Mouse (Mus musculus) thymus, adult 2 months (tissue): ENCODE results near the gene Ska3. TPM values are rescaled to one million over a fixed set of nuclear protein-coding genes. Genes with fewer than 3 reads are reported as not detected.
A peak's percentile ranks its signal among the peaks of the same experiment; 100 is the strongest.

Experiments
- DNase-seq: peaks from one replicate; pipeline ENCODE4 v3.0.0; 2021
- H3K27ac ChIP-seq: fragments of 200-500 bp; 2 replicates; pipeline ENCODE4 v1.5.1; 2012; ENCODE audit warnings: low read length, control low read depth; ENCODE audit not compliant: control insufficient read depth, insufficient read depth
- H3K27me3 ChIP-seq: fragments of 200-500 bp; 2 replicates; pipeline ENCODE4 v1.6.1; 2012; ENCODE audit warnings: mild to moderate bottlenecking, low read length, moderate library complexity, mixed read lengths; ENCODE audit not compliant: control insufficient read depth, insufficient read depth
- H3K36me3 ChIP-seq: fragments of 200-500 bp; 2 replicates; pipeline ENCODE4 v1.6.1; 2012; ENCODE audit warnings: mild to moderate bottlenecking, low read length, moderate library complexity; ENCODE audit not compliant: control insufficient read depth, insufficient read depth
- H3K4me1 ChIP-seq: fragments of 200-500 bp; replicated peaks from 2 replicates; pipeline ENCODE4 v1.6.1; 2012; ENCODE audit warnings: low read length; ENCODE audit not compliant: control insufficient read depth, insufficient read depth
- H3K4me3 ChIP-seq: fragments of 200-500 bp; 2 replicates; pipeline ENCODE4 v1.5.1; 2012; ENCODE audit warnings: mild to moderate bottlenecking, low read length, control low read depth, moderate library complexity; ENCODE audit not compliant: control insufficient read depth, insufficient read depth
- CTCF ChIP-seq: fragments of 200-500 bp; IDR thresholded peaks from 2 replicates; pipeline ENCODE4 v1.5.1; 2012; ENCODE audit warnings: mild to moderate bottlenecking, control low read depth, low read length, moderate library complexity, borderline replicate concordance; ENCODE audit not compliant: control insufficient read depth, poor library complexity, insufficient read depth; ENCODE audit errors: extremely low read depth
- POLR2A ChIP-seq: fragments of 200-500 bp; IDR thresholded peaks from 2 replicates; pipeline ENCODE4 v1.6.1; 2012; ENCODE audit warnings: mild to moderate bottlenecking, low read length, control low read depth, moderate library complexity; ENCODE audit not compliant: control insufficient read depth, poor library complexity, insufficient read depth; ENCODE audit errors: extremely low read depth
- WGBS: fragments of 180-500 bp; shearing (Covaris S2); methylation state at CpG from one replicate; pipeline ENCODE4 v1.1.7; 2018; 5-methylcytosine and 5-hydroxymethylcytosine counted together
- polyA plus RNA-seq: library from polyadenylated mRNA; depleted of rRNA; stranded (reverse); fragments of >200 nt; gene quantifications from 2 replicates; pipeline ENCODE4 v1.2.3, GENCODE M21; 2012; rRNA removed

The Ska3 gene
- 5.9 and 8.3 TPM in 2 replicates for polyA plus RNA-seq

DNA sequence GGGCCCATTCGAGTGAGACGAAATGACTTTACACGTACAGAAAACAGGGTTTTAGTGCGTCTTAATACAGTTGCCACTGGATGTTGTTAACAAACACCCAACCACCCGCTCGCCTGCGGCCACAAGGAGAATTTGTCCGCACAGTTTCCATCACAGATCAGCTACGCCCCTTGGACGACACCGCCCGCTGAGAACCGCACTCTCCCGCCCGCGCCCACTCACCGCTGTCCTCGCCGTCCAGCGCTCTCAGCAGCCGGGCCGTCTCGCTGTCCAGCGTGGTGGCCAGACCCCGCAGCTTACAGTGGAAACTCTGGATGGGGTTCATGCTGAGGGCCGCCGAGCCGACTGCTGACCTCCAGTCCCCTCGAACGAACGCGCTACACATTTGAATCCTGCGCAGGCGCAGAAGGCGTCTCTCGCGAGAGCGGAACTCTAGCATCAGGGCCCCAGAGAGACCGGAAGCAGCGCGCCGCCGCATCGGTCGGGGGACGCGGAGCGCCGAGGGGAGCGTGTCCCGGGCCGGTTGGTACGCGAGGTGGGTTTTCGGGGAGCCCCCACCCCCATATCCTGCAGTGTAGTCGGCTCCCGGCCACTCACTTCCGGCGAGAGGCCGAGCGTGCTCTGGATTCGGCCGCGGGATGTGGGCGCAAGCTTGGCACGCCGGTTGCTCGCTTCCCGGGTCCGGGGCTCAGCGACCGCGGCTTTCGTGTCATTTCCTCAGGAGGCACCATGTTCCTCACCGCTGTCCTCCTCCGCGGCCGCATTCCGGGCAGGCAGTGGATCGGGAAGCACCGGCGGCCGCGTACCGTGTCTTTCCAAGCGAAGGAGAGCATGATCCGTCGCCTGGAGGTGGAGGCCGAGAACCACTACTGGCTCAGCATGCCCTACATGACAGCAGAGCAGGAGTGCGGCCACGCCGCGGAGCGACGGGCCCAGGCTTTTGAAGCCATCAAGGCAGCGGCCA is at the start of gene Ska3, which contains the start of gene Mrpl57:
TSS of gene Ska3 (minus strand) at position 398 of the 964 bp plus-strand sequence.
TSS of gene Mrpl57 (plus strand) at position 447 of the 964 bp plus-strand sequence.
- under 1% methylated on average over 96 of the region's 96 CpGs for WGBS
- TF ChIP-seq CTCF (no peak; the same call in 1 of the 2 replicates), POLR2A (peak; percentile 98)
- H3K36me3 ChIP-seq, result no peaks in the 10 kb centered on the region
- H3K4me1 ChIP-seq, result peaks cover 2% of the 10 kb centered on the region
- peak within 1 kb of the TSS; percentile 7 for H3K27ac ChIP-seq
- peak within 1 kb of the TSS; percentile 87 for H3K4me3 ChIP-seq
- DNase-seq, result peak; percentile 93
- no peaks in the 10 kb centered on the region for H3K27me3 ChIP-seq

DNA sequence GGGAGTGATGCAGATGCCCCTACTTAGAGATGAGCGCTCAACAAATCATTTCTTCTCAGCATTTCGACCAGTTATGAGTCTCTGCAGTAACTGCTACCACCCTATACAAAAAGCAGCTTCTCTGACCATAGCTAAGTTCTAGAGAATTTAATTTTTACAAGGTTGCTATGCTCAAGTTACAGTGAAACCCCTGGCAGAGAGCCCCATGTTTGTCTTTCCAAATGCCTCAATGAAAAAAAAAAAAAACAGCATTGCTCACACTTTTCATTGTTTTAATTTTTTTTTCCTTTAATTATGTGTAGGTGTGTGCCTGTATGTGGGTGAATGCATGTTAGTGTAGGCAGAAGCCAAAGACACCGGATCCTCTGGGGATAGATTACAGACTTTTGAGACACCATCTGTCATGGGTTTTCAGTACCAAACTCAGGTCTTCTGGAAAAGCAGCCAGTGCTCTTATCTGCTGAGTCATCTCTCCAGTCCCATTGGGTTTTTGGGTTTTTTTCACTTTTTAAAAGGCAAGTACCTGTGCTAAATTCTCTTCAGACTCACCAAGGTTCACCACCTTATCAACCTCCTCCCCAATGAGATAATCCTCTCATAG is 40.8 kb upstream of the Ska3 start:
- Histone ChIP-seq H3K36me3 (peaks cover 4% of the 10 kb centered on the region; the same call in 1 of the 2 replicates), H3K4me3 (no peak overlapping the region), H3K4me1 (no peaks in the 10 kb centered on the region), H3K27ac (no peak overlapping the region), H3K27me3 (no peaks in the 10 kb centered on the region)
- no peak for DNase-seq
- TF ChIP-seq POLR2A (no peak), CTCF (no peak)
- WGBS, result 94% methylated on average over 3 of the region's 3 CpGs

DNA sequence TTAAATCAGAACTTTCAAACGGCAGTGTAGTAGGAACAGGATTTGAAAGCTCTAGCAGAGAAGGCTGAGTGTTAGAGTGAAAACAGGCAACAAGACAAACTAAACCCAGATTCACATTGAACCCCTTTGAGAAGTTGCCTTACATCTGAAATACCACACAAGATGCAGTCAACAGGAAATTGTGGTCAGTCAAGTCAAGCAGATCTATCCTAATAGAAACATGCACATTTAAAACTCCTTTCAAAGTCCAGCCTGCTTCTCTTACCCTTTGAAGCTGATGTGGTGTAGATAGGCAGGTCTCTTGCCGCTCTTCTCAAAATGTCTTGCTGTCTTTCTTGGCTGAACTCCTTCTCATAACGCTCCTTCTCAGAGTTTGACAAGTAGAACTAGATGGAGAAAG is 39.3 kb upstream of the Ska3 start:
- no peak for DNase-seq
- 44% methylated on average over 3 of the region's 3 CpGs for WGBS
- Histone ChIP-seq H3K4me1 (no peaks in the 10 kb centered on the region), H3K27me3 (no peaks in the 10 kb centered on the region), H3K36me3 (peaks cover 9% of the 10 kb centered on the region; the same call in 1 of the 2 replicates), H3K4me3 (no peak overlapping the region), H3K27ac (no peak overlapping the region)
- no peak for TF ChIP-seq CTCF
- no peak for TF ChIP-seq POLR2A

DNA sequence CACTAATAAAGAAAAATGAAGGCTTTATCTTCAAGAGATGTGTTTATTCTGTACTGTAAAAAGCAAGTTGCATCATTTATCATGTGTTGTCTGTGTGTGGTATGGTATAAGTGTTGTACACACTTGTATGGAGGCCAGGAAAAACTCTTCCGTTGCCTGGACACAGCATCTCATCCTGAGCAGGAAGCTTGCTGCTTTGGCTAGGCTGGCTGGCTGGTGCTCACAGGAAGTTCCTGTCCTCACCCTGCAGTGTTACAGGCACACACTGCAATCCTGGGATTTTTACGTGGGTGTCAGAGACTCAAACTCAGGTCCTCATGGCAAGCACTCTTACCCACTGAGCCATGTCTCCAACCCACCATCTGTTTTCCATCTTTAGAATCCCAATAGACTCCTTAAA is 37.1 kb upstream of the Ska3 start:
- WGBS, result 84% methylated on average over 2 of the region's 2 CpGs
- no peak for TF ChIP-seq POLR2A
- TF ChIP-seq CTCF, result no peak
- H3K27me3 ChIP-seq, result no peaks in the 10 kb centered on the region
- no peaks in the 10 kb centered on the region for H3K4me1 ChIP-seq
- H3K4me3 ChIP-seq, result no peak overlapping the region
- peaks cover 9% of the 10 kb centered on the region; the same call in 1 of the 2 replicates for H3K36me3 ChIP-seq
- DNase-seq, result no peak
- no peak overlapping the region for H3K27ac ChIP-seq

DNA sequence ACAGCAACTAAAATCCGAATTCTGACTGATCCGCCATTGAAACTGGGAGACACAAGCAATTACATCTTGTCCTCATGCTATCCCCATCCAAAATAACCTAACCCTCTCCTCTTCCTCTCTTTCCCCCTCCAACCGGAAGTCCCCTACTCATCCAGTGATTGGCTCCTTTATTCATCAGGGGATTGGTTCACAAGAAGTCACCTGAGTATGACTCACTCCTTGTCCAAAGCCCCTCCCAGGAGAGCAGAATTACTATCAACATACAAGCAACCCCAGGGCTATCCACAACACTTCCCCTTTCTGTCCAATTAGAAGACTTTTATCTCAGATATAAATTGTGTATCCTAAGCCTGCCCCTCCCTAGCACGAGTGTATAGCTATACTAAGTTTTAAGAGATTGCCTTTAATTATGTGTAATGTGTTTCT is 36.0 kb upstream of the Ska3 start:
- DNase-seq, result no peak
- no peak for TF ChIP-seq CTCF
- no peak for TF ChIP-seq POLR2A
- no peak overlapping the region for H3K4me3 ChIP-seq
- WGBS, result 92% methylated on average over 4 of the region's 4 CpGs
- peaks cover 12% of the 10 kb centered on the region for H3K36me3 ChIP-seq
- H3K4me1 ChIP-seq, result no peaks in the 10 kb centered on the region
- H3K27ac ChIP-seq, result no peak overlapping the region
- no peaks in the 10 kb centered on the region for H3K27me3 ChIP-seq

DNA sequence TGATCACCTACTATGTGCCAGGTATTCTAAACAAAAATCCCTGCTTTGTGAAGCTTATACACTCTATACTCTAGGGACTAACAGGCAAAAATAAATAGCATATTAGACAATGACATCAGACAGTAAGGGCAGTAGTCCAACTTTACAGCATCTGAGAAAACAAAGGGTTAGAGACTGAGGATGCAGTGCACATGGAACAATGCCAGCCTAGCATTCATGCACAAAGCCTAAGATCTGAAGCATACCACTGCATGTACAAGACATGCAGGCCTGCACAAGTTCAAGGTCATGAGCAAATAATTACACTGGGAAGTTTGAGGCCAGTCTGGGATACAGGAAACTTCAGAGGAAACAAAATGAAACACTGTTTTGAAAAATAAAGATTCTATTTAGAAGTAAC is 33.5 kb upstream of the Ska3 start:
- peaks cover 12% of the 10 kb centered on the region; the same call in 1 of the 2 replicates for H3K36me3 ChIP-seq
- TF ChIP-seq CTCF (no peak), POLR2A (no peak)
- no peak overlapping the region for H3K4me3 ChIP-seq
- no peak overlapping the region for H3K27ac ChIP-seq
- no peak for DNase-seq
- H3K4me1 ChIP-seq, result no peaks in the 10 kb centered on the region
- no peaks in the 10 kb centered on the region for H3K27me3 ChIP-seq
